Mouse (Mus musculus) E14TG2a.4 (cell line): Measurements from ENCODE around the gene Pgm2.

Experiments
- H3K27me3 ChIP-seq: 2 replicates; pipeline ENCODE4 v1.6.1; 2014; ENCODE audit warnings: low read length, control low read depth; ENCODE audit not compliant: insufficient read depth
- H3K36me3 ChIP-seq: 2 replicates; pipeline ENCODE4 v1.6.1; 2014; ENCODE audit warnings: low read length, control low read depth; ENCODE audit not compliant: insufficient read depth
- H3K4me1 ChIP-seq: replicated peaks from 2 replicates; pipeline ENCODE4 v1.6.1; 2014; ENCODE audit warnings: low read depth, low read length, control low read depth
- H3K4me3 ChIP-seq: replicated peaks from 2 replicates; pipeline ENCODE4 v1.5.1; 2014; ENCODE audit warnings: mild to moderate bottlenecking, low read length
- H3K9me3 ChIP-seq: 2 replicates; pipeline ENCODE4 v1.6.1; 2014; ENCODE audit warnings: low read length, control low read depth
- CTCF ChIP-seq: conservative IDR thresholded peaks from 2 replicates; pipeline ENCODE4 v1.5.1; 2014; ENCODE audit warnings: low read length
- NANOG ChIP-seq: IDR thresholded peaks from 2 replicates; pipeline ENCODE4 v1.6.1; 2014; ENCODE audit warnings: borderline replicate concordance, low read length, mixed read lengths
- POU5F1 ChIP-seq: IDR thresholded peaks from 2 replicates; pipeline ENCODE4 v1.6.1; 2014; ENCODE audit warnings: low read length, borderline replicate concordance

Pgm2 gene

DNA sequence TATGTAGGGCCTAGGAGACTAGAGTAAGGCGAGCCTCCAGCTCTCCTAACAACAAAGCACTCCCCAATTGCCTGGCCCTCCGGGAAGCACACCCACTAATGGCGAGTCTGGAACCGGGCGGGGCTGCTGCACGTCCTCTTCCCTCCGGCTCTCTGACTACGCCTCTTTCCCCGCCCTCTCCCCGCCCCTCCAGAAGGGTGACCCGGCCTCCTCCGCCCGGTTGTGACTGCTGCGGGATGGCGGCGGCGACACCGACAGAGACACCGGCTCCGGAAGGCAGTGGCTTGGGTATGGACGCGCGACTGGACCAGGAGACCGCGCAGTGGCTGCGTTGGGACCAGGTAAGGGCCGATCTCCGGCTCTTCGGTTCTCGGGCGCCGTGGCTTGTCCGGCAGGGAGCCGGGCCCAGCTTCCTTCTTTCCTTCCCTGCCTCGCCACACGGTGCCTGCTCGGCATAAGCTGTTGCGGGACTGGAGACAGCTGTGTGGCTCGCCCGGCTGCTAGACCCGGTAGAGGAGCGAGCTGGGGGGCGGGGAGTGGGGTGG is at the start of gene Pgm2:
Gene Pgm2, plus strand, starts transcription at position 203 of the 545 bp plus-strand sequence.
- no peak for TF ChIP-seq POU5F1
- no peak for TF ChIP-seq CTCF
- TF ChIP-seq NANOG: no peak
- peaks cover 41% of the 10 kb centered on the region for H3K4me1 ChIP-seq
- peaks cover 3% of the 10 kb centered on the region; the same call in 1 of the 2 replicates for H3K9me3 ChIP-seq
- peaks cover 9% of the 10 kb centered on the region; the same call in 1 of the 2 replicates for H3K27me3 ChIP-seq
- H3K4me3 ChIP-seq: peak within 1 kb of the TSS; percentile 89
- peaks cover 12% of the 10 kb centered on the region for H3K36me3 ChIP-seq

DNA sequence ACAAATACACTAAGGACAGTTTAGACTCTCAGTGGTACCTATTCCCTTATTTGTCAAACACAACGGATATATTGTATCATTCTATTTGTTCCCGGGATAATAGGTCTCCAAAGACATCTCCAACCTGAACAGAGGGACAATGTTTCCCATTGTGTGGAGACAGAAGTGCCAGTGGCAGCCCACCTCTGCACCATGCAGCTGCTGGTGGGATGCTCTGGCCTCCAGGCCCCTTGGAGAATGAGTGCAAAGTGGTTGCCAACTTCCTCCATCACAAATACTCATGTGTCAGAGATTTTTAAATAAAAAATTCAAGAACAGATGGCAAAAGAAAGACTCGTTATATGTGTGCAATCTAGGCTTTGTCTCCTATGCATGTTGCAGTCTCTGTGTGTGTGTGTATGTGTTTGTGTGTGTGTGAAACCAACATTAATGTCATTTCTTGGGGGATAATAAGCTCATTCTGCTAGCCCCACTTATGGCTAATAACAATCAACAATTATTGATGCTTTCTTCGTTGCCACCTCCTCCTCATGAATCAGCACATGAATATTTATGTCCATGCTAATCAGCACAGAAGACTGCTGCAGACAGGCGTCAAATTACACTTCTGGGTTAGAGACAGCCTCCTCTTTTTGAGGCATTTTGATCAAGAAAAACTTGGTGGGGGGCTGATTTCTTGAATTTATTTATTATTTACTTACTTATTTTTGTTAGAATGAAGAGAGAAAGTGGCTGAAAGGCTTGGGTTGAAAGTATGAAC is 48.9 kb upstream of the Pgm2 start:
- H3K36me3 ChIP-seq: no peaks in the 10 kb centered on the region
- peaks cover 66% of the 10 kb centered on the region for H3K9me3 ChIP-seq
- H3K4me3 ChIP-seq: no peak overlapping the region
- no peaks in the 10 kb centered on the region for H3K27me3 ChIP-seq
- TF ChIP-seq CTCF (no peak), NANOG (no peak), POU5F1 (no peak)
- H3K4me1 ChIP-seq: peaks cover 16% of the 10 kb centered on the region

DNA sequence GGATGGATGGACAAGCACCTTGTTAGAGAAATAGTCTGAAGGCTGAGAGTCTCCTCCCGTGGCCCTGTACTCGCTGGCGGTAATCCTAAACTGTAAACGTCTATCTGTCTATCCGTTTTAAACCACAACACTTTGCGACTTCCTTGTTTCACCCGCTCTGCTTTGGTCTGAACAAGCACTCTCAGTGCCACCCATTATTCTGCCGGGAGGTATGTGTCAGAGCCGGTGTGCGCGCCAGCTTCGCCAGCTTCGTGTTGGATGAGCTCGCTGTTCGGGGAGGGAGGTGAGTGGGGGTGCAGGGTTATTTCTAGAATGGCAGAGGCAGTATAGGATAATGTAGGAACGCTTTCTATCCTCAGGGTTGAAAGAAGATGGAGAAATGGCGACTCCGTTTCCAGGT is 48.0 kb upstream of the Pgm2 start:
- H3K9me3 ChIP-seq: peaks cover 57% of the 10 kb centered on the region
- H3K4me3 ChIP-seq: no peak overlapping the region
- H3K4me1 ChIP-seq: peaks cover 25% of the 10 kb centered on the region
- no peaks in the 10 kb centered on the region for H3K27me3 ChIP-seq
- no peaks in the 10 kb centered on the region for H3K36me3 ChIP-seq
- TF ChIP-seq NANOG: no peak
- no peak for TF ChIP-seq POU5F1
- no peak for TF ChIP-seq CTCF

DNA sequence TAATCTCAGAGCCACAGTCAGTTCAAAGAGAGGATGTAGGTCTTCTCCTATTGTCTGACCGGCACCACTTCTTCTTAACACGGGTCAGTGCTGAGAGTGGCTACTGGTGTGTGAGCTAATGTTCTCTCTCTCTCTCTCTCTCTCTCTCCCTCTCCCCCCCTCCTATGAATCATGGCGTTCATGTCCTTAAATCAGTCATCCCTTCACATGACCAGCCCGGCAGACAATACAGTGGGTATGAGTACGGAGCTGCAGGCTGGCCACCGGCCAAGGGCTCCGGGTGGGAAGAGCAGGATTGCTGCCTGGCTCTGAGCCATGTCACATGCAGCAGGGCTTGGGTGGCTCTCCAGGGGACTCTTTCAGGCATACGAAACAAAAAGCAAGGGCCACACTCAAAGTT is 47.2 kb upstream of the Pgm2 start:
- no peaks in the 10 kb centered on the region for H3K27me3 ChIP-seq
- no peaks in the 10 kb centered on the region for H3K36me3 ChIP-seq
- TF ChIP-seq POU5F1: no peak
- TF ChIP-seq CTCF: no peak
- no peak for TF ChIP-seq NANOG
- H3K4me1 ChIP-seq: peaks cover 32% of the 10 kb centered on the region
- H3K4me3 ChIP-seq: no peak overlapping the region
- H3K9me3 ChIP-seq: peaks cover 50% of the 10 kb centered on the region

DNA sequence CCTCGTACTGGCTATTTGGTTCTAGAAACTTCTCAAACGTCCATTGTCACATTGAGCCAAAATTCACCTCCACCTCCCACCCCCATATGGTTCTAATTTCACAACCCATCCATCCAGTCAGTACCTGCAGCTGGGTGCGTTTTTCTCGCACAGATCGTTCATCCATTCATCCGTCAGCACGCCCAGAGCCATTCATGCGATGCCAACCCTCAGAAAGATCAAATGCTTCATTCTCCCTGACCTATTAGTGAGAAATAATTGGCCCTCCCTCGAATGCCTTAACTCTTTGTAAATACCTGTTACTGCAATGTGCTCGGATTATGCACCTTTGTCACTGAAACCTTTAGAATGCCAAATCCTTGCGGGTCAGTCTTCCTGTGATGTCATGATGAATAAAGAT is 45.8 kb upstream of the Pgm2 start:
- Histone ChIP-seq H3K36me3 (no peaks in the 10 kb centered on the region), H3K4me3 (no peak overlapping the region), H3K4me1 (peaks cover 32% of the 10 kb centered on the region), H3K27me3 (no peaks in the 10 kb centered on the region), H3K9me3 (peaks cover 45% of the 10 kb centered on the region)
- TF ChIP-seq CTCF: no peak
- no peak for TF ChIP-seq POU5F1
- no peak for TF ChIP-seq NANOG

DNA sequence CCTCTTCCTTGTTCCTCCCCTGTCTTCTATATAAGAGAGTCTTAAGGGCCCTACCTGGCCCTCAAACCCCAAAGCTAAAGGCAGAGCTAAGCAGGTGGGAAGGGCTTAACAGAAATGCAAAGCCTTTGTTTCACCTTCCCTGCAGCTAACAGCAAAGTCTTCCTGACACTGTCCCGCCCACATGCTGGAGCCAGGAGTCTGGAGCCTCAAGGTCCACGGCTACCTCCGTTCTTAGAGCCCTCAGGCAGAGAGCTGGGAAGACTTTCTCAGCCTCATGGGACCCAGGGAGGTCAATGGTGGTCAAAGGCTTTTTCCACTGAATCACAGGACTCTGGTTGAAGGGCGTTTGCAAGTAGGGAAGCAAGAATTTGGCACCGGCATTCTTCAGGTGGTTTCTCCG is 44.8 kb upstream of the Pgm2 start:
- Histone ChIP-seq H3K27me3 (no peaks in the 10 kb centered on the region), H3K4me3 (no peak overlapping the region), H3K9me3 (peaks cover 52% of the 10 kb centered on the region), H3K4me1 (peaks cover 32% of the 10 kb centered on the region), H3K36me3 (no peaks in the 10 kb centered on the region)
- no peak for TF ChIP-seq NANOG
- no peak for TF ChIP-seq POU5F1
- TF ChIP-seq CTCF: no peak

DNA sequence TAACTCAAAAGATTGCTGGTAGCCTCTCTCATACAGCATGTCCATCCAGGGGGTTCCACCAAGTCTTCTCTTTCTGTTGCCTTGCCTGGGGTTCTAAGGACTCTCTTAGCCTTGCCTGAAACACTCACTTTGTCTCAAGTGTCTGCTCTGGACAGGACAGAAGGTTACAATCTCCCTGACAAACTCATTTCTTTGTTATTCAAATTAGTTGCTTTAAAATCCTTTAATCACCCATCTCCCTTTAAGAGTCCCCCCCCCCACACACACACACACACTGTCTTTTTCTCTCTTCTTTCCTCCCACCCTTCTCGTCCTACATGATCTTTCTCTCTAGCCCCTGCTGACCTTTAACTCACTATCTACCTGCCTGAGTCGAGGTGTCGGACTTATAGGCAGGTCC is 44.1 kb upstream of the Pgm2 start:
- H3K9me3 ChIP-seq: peaks cover 51% of the 10 kb centered on the region
- TF ChIP-seq NANOG (peak; percentile 79; the same call in 1 of the 2 replicates), POU5F1 (no peak)

DNA sequence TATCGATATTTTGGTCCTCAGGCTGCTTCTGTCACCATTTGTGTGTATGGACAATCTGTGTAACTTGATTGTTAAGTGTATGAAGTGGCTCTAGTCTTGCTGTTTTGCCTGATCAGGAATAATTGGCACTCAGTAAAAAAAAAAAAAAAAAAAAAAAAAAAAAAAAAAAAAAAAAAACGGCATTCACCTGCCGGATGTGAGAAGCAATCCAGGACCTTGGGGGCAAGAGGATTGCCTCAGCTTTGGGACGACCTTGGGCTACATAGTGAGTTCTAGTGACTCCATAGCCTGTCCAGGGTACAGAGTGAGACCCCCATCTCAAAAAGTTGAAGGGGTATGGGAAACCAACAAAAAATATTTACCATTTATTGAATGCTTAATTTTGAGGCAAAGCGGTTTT is 43.5 kb upstream of the Pgm2 start:
- no peak overlapping the region for H3K4me3 ChIP-seq
- TF ChIP-seq CTCF (no peak), POU5F1 (no peak), NANOG (no peak)
- H3K4me1 ChIP-seq: peaks cover 32% of the 10 kb centered on the region
- H3K27me3 ChIP-seq: no peaks in the 10 kb centered on the region
- peaks cover 51% of the 10 kb centered on the region for H3K9me3 ChIP-seq
- no peaks in the 10 kb centered on the region for H3K36me3 ChIP-seq

More for the DNA sequence above, 44.1 kb upstream of the Pgm2 start:
- no peaks in the 10 kb centered on the region for H3K27me3 ChIP-seq
- H3K36me3 ChIP-seq: no peaks in the 10 kb centered on the region
- H3K4me3 ChIP-seq: no peak overlapping the region
- H3K4me1 ChIP-seq: peaks cover 32% of the 10 kb centered on the region
